In genomic region chr17:84995844-84996243, GRCm38 (mm10) we compare ENCODE assay signal across 37 mouse cellular contexts. TPM values are rescaled to one million over a fixed set of nuclear protein-coding genes. Genes with fewer than 3 reads are reported as not detected.
"Had no signal": no experiment of that assay in that cellular context is flagged by ENCODE, and none has a peak within 500 bp of the region (broad histone marks: within the 10 kb centered on the region; RNA-seq: fewer than 3 reads in every experiment).

No protein-coding gene starts in this region.

- H3K4me1 ChIP-seq: hindbrain, embryonic 10.5 days; hindbrain, embryonic 12.5 days; hindbrain, embryonic 15.5 days; intestine, embryonic 15.5 days had no signal

- H3K4me2 ChIP-seq: heart, embryonic 11.5 days; heart, embryonic 12.5 days; heart, embryonic 13.5 days; heart, embryonic 15.5 days; hindbrain, embryonic 12.5 days; hindbrain, embryonic 13.5 days; hindbrain, embryonic 14.5 days; hindbrain, embryonic 15.5 days; intestine, embryonic 15.5 days; kidney, embryonic 15.5 days had no signal

- H3K9me3 ChIP-seq: heart, embryonic 10.5 days; heart, embryonic 12.5 days; heart, embryonic 13.5 days; heart, embryonic 15.5 days; hindbrain, embryonic 10.5 days; hindbrain, embryonic 12.5 days; hindbrain, embryonic 13.5 days; hindbrain, embryonic 15.5 days; intestine, embryonic 15.5 days; kidney, embryonic 15.5 days had no signal

- DNase-seq: heart, adult 18-20 months; heart, adult 2 months; heart, postnatal 10 days; heart, postnatal 14 days; heart, postnatal 36 days; heart, postnatal 4 days; kidney, adult 11 months; kidney, adult 18-20 months; kidney, adult 2 months; kidney, adult 8-10 months; kidney, adult 9 months; kidney, postnatal 10 days; kidney, postnatal 14 days; kidney, postnatal 25 days; kidney, postnatal 36 days; kidney, postnatal 4 days; layer of hippocampus, adult 9-11 months had no signal

- H3K4me3 ChIP-seq: heart, adult 2 months; heart, embryonic 10.5 days; heart, embryonic 12.5 days; heart, embryonic 13.5 days; heart, embryonic 15.5 days; hindbrain, embryonic 10.5 days; hindbrain, embryonic 12.5 days; hindbrain, embryonic 13.5 days; hindbrain, embryonic 15.5 days; intestine, embryonic 15.5 days; kidney, embryonic 15.5 days; layer of hippocampus, adult 2 months had no signal

- H3K27ac ChIP-seq: heart, adult 2 months; heart, embryonic 10.5 days; heart, embryonic 13.5 days; heart, embryonic 15.5 days; hindbrain, embryonic 10.5 days; hindbrain, embryonic 12.5 days; hindbrain, embryonic 13.5 days; hindbrain, embryonic 14.5 days; hindbrain, embryonic 15.5 days; hindbrain, postnatal 0 days; intestine, embryonic 15.5 days; kidney, embryonic 15.5 days; kidney, postnatal 0 days; layer of hippocampus, adult 2 months had no signal

- H3K9ac ChIP-seq: heart, embryonic 12.5 days; heart, embryonic 13.5 days; heart, embryonic 15.5 days; hindbrain, embryonic 12.5 days; hindbrain, embryonic 13.5 days; hindbrain, embryonic 14.5 days; hindbrain, embryonic 15.5 days; intestine, embryonic 15.5 days; kidney, embryonic 15.5 days had no signal

- H3K36me3 ChIP-seq: heart, embryonic 15.5 days had no signal

- ATAC-seq: hindbrain, embryonic 16.5 days; hindbrain, postnatal 0 days; inflammation-experienced regulatory T-cells, adult 6 months; intestine, embryonic 15.5 days; intestine, embryonic 16.5 days; intestine, postnatal 0 days had no signal

- H3K27me3 ChIP-seq: heart, embryonic 12.5 days; heart, embryonic 13.5 days; heart, embryonic 15.5 days; hindbrain, embryonic 12.5 days; hindbrain, embryonic 13.5 days; hindbrain, embryonic 15.5 days; intestine, embryonic 15.5 days; kidney, embryonic 15.5 days had no signal

RNA-seq across cellular contexts. Expression of gene Slc3a1, which starts 32.3 kb away (rescaled TPM):
- polyA plus RNA-seq: heart, embryonic 12.5 days; heart, postnatal 0 days had no signal
